Mouse (Mus musculus) brain, embryonic 18.5 days (tissue): ENCODE measurements around the gene Timm9.
"Not testable (repeated sequence)": the region's sequence is repeated elsewhere in the genome, so short reads cannot be mapped to it uniquely, and the experiment has no call there.

Experiments
- DNase-seq: peaks from one replicate; pipeline ENCODE4 v3.0.0-alpha.2; 2012; ENCODE audit warnings: low read depth, low spot score

Timm9 gene

GRCm38 (mm10) chr12:71107216-71107771 lies 29.2 kb downstream of the Timm9 start:
- no peak for DNase-seq

- not testable (repeated sequence) for DNase-seq
Measured at GRCm38 (mm10) chr12:71104275-71104674, 32.2 kb downstream of the Timm9 start.

- DNase-seq, result no peak
Measured at GRCm38 (mm10) chr12:71086331-71086730, 50.2 kb downstream of the Timm9 start.
